Mouse (Mus musculus) intestine, embryonic 16.5 days (tissue): Measurements from ENCODE around the gene Erbb4. TPM values are rescaled to one million over a fixed set of nuclear protein-coding genes. Genes with fewer than 3 reads are reported as not detected.

Experiments used
- ATAC-seq: fragments of 200-750 bp; cut with Nextera tagmentation; 2 replicates; pipeline ENCODE4 v1.8.0; 2017; ENCODE audit warnings: moderate TSS enrichment, moderate library complexity
- H3K27ac ChIP-seq: fragments of 300-500 bp; sonication (generic); 2 replicates; pipeline ENCODE4 v1.5.1; 2014; ENCODE audit warnings: mild to moderate bottlenecking, low read length
- H3K27me3 ChIP-seq: fragments of 300-500 bp; sonication (generic); replicated peaks from 2 replicates; pipeline ENCODE4 v1.6.1; 2014; ENCODE audit warnings: low read length, control low read depth, mixed read lengths; ENCODE audit not compliant: control insufficient read depth, insufficient read depth
- H3K36me3 ChIP-seq: fragments of 300-500 bp; sonication (generic); 2 replicates; pipeline ENCODE4 v1.6.1; 2014; ENCODE audit warnings: low read length, control low read depth; ENCODE audit not compliant: control insufficient read depth, insufficient read depth
- H3K4me1 ChIP-seq: fragments of 300-500 bp; sonication (generic); 2 replicates; pipeline ENCODE4 v1.6.1; 2014; ENCODE audit warnings: low read length, control low read depth, mixed read lengths; ENCODE audit not compliant: control insufficient read depth, insufficient read depth
- H3K4me2 ChIP-seq: fragments of 300-500 bp; sonication (generic); 2 replicates; pipeline ENCODE4 v1.6.1; 2014; ENCODE audit warnings: low read depth, low read length, control low read depth
- H3K4me3 ChIP-seq: fragments of 300-500 bp; sonication (generic); 2 replicates; pipeline ENCODE4 v1.5.1; 2014; ENCODE audit warnings: mild to moderate bottlenecking, low read length
- H3K9ac ChIP-seq: fragments of 300-500 bp; sonication (generic); 2 replicates; pipeline ENCODE4 v1.6.1; 2014; ENCODE audit warnings: low read depth, low read length
- H3K9me3 ChIP-seq: fragments of 300-500 bp; sonication (generic); 2 replicates; pipeline ENCODE4 v1.6.1; 2016; ENCODE audit warnings: low read length, control low read depth; ENCODE audit not compliant: control insufficient read depth
- WGBS: fragments of 180-500 bp; shearing (Covaris S2); extraction: QIAGEN DNeasy Blood & Tissue Kit; methylation state at CpG from one replicate; pipeline ENCODE4 v1.1.7; 2014; 5-methylcytosine and 5-hydroxymethylcytosine counted together
- polyA plus RNA-seq: library from polyadenylated mRNA; unstranded; fragments of >200 nt; fragmentation: Nextera tagmentation; extraction: Ambion mirVana; gene quantifications from 2 replicates; pipeline ENCODE4 v1.2.1, GENCODE M21; 2015

Gene Erbb4
- polyA plus RNA-seq, 1 experiment from 2014 or later = not detected

GRCm38 (mm10) chr1:69048918-69049317 lies 58.9 kb downstream of the Erbb4 start:
- no peaks in the 10 kb centered on the region for H3K4me1 ChIP-seq
- H3K4me2 ChIP-seq = no peak overlapping the region
- no peak overlapping the region for H3K9ac ChIP-seq
- no peaks in the 10 kb centered on the region for H3K36me3 ChIP-seq
- H3K27ac ChIP-seq = no peak overlapping the region
- WGBS = 88% methylated on average over 4 of the region's 4 CpGs
- ATAC-seq = no peak
- H3K4me3 ChIP-seq = no peak overlapping the region
- H3K27me3 ChIP-seq = no peaks in the 10 kb centered on the region
- H3K9me3 ChIP-seq = no peaks in the 10 kb centered on the region

- no peak overlapping the region for H3K4me3 ChIP-seq
- H3K27ac ChIP-seq = no peak overlapping the region
- no peaks in the 10 kb centered on the region for H3K36me3 ChIP-seq
- H3K4me1 ChIP-seq = no peaks in the 10 kb centered on the region
- H3K9me3 ChIP-seq = no peaks in the 10 kb centered on the region
- no peaks in the 10 kb centered on the region for H3K27me3 ChIP-seq
- WGBS = 83% methylated on average over 11 of the region's 11 CpGs
- H3K9ac ChIP-seq = no peak overlapping the region
- no peak overlapping the region for H3K4me2 ChIP-seq
- no peak for ATAC-seq
These were observed 61.5 kb downstream of the Erbb4 start for GRCm38 (mm10) chr1:69046228-69046978.

GRCm38 (mm10) chr1:69027816-69028215 lies 80.0 kb downstream of the Erbb4 start:
- no peak for ATAC-seq
- no peak overlapping the region for H3K9ac ChIP-seq

GRCm38 (mm10) chr1:69024858-69025257 lies 83.0 kb downstream of the Erbb4 start:
- no peak for ATAC-seq
- Histone ChIP-seq H3K27me3 (no peaks in the 10 kb centered on the region), H3K36me3 (no peaks in the 10 kb centered on the region), H3K9me3 (no peaks in the 10 kb centered on the region), H3K27ac (no peak overlapping the region), H3K4me3 (no peak overlapping the region), H3K4me2 (no peak overlapping the region), H3K4me1 (no peaks in the 10 kb centered on the region), H3K9ac (no peak overlapping the region)
- 44% methylated on average over 3 of the region's 3 CpGs for WGBS

More at GRCm38 (mm10) chr1:69027816-69028215, 80.0 kb downstream of the Erbb4 start:
- 75% methylated on average over 5 of the region's 5 CpGs for WGBS
- no peaks in the 10 kb centered on the region for H3K9me3 ChIP-seq
- no peak overlapping the region for H3K4me2 ChIP-seq
- H3K4me3 ChIP-seq = no peak overlapping the region
- H3K27ac ChIP-seq = no peak overlapping the region
- no peaks in the 10 kb centered on the region for H3K4me1 ChIP-seq
- H3K36me3 ChIP-seq = no peaks in the 10 kb centered on the region
- H3K27me3 ChIP-seq = no peaks in the 10 kb centered on the region

GRCm38 (mm10) chr1:69023157-69023925 lies 84.5 kb downstream of the Erbb4 start:
- Histone ChIP-seq H3K4me3 (no peak overlapping the region), H3K4me2 (no peak overlapping the region), H3K4me1 (no peaks in the 10 kb centered on the region), H3K27me3 (no peaks in the 10 kb centered on the region), H3K36me3 (no peaks in the 10 kb centered on the region), H3K9ac (no peak overlapping the region), H3K9me3 (no peaks in the 10 kb centered on the region), H3K27ac (no peak overlapping the region)
- WGBS = 75% methylated on average over 4 of the region's 4 CpGs
- ATAC-seq = no peak

GRCm38 (mm10) chr1:69009800-69010505 lies 97.9 kb downstream of the Erbb4 start:
- ATAC-seq = no peak
- Histone ChIP-seq H3K4me1 (no peaks in the 10 kb centered on the region), H3K27me3 (no peaks in the 10 kb centered on the region), H3K4me3 (no peak overlapping the region), H3K36me3 (no peaks in the 10 kb centered on the region), H3K27ac (no peak overlapping the region), H3K9me3 (no peaks in the 10 kb centered on the region), H3K4me2 (no peak overlapping the region), H3K9ac (no peak overlapping the region)
- 61% methylated on average over 5 of the region's 5 CpGs for WGBS

- Histone ChIP-seq H3K27ac (no peak overlapping the region), H3K4me1 (no peaks in the 10 kb centered on the region), H3K4me3 (no peak overlapping the region), H3K9me3 (no peaks in the 10 kb centered on the region), H3K36me3 (no peaks in the 10 kb centered on the region), H3K9ac (no peak overlapping the region), H3K27me3 (no peaks in the 10 kb centered on the region), H3K4me2 (no peak overlapping the region)
- 59% methylated on average over 3 of the region's 3 CpGs for WGBS
- ATAC-seq = no peak
These were observed 106.5 kb downstream of the Erbb4 start for GRCm38 (mm10) chr1:69001371-69001770.

GRCm38 (mm10) chr1:68979251-68979650 lies 128.6 kb downstream of the Erbb4 start:
- H3K9me3 ChIP-seq = no peaks in the 10 kb centered on the region
- H3K9ac ChIP-seq = no peak overlapping the region
- no peaks in the 10 kb centered on the region for H3K4me1 ChIP-seq
- H3K4me2 ChIP-seq = no peak overlapping the region
- H3K27me3 ChIP-seq = no peaks in the 10 kb centered on the region
- no peaks in the 10 kb centered on the region for H3K36me3 ChIP-seq
- no peak for ATAC-seq
- WGBS = 63% methylated on average over 2 of the region's 2 CpGs
- no peak overlapping the region for H3K4me3 ChIP-seq
- H3K27ac ChIP-seq = no peak overlapping the region

GRCm38 (mm10) chr1:68978571-68978970 lies 129.3 kb downstream of the Erbb4 start:
- no peak overlapping the region for H3K9ac ChIP-seq
- H3K9me3 ChIP-seq = no peaks in the 10 kb centered on the region
- no peaks in the 10 kb centered on the region for H3K36me3 ChIP-seq
- no peaks in the 10 kb centered on the region for H3K4me1 ChIP-seq
- no peak for ATAC-seq
- no peak overlapping the region for H3K4me2 ChIP-seq
- 75% methylated on average over 3 of the region's 3 CpGs for WGBS
- H3K4me3 ChIP-seq = no peak overlapping the region
- no peaks in the 10 kb centered on the region for H3K27me3 ChIP-seq
- H3K27ac ChIP-seq = no peak overlapping the region
